Mouse (Mus musculus): ENCODE measurements around the gene Creb3l2.
A peak's percentile ranks its signal among the peaks of the same experiment; 100 is the strongest.
"Not testable (repeated sequence)": the region's sequence is repeated elsewhere in the genome, so short reads cannot be mapped to it uniquely, and the experiment has no call there.

Gene Creb3l2

DNA sequence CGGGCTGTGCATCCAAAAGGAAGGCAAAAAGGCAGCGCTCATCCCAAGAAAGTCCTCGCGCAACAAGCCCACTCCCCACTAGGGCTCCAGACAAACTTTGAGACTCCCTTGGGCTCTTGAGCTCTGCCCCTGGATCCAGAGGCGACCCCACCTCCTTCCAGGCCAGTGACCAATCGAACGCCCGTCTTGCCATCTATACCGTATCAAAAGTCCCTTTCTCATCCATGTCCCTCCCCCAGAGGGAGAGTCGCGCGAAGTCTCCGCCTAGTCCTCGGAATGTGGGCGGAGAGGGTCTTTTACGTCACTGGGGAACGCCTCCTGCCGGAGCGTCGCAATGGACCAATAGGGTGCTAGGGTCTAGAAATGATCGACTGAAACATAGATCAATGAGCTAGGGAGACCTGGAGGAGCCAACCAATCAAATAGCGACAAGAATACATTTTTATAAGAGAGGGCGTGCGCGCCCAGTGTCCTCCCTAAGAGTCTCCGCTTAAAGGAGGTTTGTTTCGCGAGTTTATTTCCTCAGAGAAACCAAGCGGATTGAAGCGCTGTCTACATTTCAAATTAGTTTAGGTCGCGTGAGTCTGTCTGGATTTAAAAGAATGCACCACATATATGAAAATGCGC lies at the start of gene Creb3l2:
Creb3l2 (minus strand) TSS at position 106 of the 627 bp plus-strand sequence.
- DNase-seq = peak; percentile 94 to 96

DNA sequence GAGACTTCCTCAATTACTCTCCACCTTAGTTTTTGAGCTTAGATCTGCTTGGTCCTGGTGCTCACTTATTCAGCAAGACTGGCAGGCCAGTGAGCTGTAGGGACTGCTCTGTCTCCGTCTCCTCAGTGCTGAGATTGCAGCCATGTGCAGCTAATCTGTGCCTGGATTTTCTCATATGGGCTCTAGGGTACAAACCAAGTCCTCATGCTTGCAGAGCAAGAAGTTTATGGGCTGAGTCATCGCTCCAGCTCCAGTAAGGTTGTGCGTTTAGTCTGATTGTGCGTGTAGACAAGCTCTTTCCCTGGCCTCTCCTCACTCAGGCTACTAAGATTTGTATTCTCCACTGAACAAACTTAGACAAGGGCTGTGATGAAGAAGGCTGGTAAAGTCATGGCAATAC lies 44.6 kb upstream of the Creb3l2 start:
- no peak for DNase-seq

- DNase-seq = no peak
Observed at GRCm38 (mm10) chr6:37484588-37485070, 42.7 kb upstream of the Creb3l2 start.

- DNase-seq = no peak
Observed at GRCm38 (mm10) chr6:37483262-37483661, 41.3 kb upstream of the Creb3l2 start.

- DNase-seq = no peak
Observed at GRCm38 (mm10) chr6:37481147-37481546, 39.2 kb upstream of the Creb3l2 start.

GRCm38 (mm10) chr6:37480008-37480407 lies 38.1 kb upstream of the Creb3l2 start:
- no peak for DNase-seq

DNA sequence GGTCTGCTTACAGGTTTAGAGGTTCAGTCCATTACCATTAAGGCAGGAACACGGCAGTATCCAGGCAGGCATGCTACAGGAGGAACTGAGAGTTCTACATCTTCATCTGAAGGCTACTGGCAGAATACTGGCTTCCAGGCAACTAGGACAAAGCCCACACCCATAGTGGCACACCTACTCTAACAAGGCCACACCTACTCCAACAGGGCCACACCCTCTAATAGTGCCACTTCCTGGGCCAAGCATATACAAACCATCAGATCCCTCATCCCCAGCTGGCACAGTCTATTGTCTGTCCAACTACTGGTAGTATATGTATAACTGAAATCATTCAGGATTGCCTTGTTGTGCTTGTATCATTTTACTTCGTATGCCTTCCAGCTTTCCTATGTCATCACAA lies 36.5 kb upstream of the Creb3l2 start:
- DNase-seq = no peak

DNA sequence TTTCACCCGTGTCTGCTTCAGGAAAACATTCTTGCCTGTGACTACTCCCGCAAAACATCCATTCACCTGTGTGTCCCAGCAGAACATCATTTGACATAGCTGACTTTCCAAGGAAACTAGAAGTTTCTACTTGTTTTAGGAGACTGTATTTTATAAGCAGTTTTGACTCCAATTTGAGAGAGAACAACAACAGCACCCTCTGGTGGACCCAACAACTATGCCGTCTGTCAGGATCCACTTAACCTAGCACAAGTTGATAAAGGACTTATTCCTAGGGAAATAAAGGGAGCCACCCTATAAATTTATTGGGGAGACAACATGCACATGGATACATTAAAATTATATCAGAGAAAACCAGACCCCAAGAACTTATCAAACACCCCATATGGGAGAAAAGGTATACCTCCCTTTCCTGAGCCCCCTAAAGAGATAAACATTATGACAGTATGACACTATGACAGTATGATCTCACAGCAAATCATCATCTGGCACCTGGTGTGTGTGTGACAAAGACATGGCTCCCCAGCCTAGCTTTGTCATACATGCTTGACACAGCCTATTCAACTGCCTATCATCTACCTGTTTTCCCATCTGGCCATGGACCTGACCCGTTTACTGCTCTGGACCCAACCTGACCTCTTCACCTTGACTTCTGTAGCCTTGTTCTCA lies 31.9 kb upstream of the Creb3l2 start:
- DNase-seq = peak; percentile 12 to 19

DNA sequence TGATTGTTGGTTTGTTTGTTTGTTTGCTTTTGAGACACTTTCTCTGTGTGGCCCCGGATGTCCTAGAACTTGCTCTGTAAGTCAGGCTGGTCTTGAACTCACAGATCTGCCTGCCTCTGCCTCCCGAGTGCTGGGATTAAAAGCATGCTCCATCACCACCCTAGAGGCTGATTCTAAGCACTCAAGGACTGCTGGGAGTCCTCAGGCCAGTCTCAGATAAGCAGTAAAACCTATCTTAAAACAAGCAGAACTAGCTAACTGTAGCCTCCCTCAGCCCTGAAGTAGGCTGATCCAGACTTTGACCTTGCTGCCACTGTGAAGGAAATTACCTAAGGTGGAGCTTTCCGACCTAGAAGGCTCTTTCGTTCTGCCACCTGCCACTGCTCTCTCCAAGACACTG lies 28.3 kb upstream of the Creb3l2 start:
- no peak for DNase-seq

DNA sequence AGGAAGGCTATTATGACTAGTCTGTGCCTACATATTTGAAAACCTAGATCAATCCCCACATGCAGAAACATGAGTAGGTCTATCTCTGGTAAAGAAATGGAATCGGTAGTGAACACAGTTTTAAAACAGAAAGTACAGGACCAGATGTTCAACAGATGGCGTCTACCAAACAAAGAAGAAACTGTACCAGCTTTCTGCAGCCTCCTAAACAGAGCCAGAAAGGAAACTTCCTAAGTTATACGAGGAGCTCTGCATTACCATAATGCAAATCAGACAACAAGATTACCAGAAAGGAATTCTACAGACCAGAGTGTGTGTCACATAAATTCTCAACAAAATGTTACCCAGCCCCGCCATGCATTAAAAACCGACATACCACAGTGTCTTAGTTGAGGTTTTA lies 23.9 kb upstream of the Creb3l2 start:
- DNase-seq = no peak

DNA sequence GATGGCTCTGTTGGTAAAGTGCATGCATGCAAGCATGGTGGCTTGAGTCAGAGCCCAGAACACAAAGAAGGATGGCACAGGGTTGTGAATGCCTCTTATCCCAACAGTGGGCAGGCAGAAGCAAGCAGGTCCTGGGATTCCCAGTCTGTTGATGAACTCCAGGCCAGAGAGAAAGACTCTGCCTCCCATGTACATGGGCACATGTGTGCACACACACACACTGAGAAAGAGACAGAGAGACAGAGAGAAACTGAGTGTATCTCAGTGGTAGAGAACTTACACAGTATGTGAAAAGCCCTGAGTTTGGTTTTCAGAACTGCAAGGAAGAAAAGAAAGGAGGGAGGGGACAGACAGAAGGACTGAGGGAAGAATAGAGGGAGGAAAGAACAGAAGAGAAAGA lies 23.4 kb upstream of the Creb3l2 start:
- no peak for DNase-seq

DNA sequence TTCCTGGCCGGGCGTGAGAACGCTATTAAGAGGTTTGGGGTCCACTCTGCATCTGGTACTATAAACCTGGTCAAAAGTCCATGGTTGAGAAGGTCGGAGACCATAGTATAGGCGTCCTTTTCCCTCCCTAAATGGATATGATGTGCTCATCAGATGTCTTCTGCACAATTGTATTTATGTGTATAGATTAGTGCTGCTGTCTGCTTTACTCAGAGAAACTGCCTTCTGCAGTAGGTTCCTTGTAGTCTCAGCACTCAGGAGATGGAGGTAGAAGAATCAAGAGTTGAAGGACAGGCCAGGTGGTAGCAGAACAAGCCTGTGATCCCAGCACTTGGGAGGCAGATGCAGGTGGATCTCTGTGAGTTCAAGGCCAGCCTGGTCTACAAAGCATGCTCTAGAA lies 22.6 kb upstream of the Creb3l2 start:
- DNase-seq = no peak

DNA sequence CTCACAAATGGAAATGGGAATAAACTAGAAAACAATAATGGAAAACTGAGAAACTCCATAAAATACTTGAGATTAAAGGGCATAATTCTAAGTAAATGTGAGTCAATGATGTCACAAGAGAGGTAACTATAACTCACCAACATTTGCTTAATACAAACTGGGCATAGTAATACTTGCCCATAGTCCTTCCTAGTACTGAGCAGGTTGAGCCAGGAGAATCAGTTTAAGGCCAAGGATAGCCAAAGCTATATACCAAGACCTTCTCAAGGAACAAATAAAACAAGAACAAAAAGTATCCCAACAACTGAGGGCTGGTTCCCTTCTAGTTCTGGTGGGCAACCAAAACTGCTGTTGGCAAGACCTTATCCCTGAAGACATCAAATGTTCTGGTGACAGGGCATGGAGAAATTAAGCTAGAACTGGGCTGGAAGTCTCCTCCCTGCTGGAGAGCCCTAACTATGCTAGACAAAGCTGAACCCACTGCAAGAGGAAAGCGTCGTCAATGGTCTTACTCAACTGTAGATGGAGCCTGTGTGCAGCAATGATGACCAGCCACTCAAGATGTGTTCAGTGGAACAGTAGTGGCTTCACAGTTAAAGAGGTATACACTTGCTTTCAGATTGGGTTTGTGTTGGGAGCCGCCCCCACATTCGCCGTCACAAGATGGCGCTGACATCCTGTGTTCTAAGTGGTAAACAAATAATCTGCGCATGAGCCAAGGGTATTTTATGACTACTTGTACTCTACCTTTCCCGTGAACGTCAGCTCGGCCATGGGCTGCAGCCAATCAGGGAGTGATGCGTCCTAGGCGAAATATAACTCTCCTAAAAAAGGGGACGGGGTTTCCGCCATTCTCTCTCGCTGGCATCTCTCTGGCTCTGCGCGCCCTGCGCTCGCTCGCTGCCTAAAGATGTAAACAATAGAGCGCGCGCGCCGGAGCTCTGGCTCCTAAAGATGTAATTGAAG lies 21.9 kb upstream of the Creb3l2 start:
- peak; percentile 57 to 66 for DNase-seq

DNA sequence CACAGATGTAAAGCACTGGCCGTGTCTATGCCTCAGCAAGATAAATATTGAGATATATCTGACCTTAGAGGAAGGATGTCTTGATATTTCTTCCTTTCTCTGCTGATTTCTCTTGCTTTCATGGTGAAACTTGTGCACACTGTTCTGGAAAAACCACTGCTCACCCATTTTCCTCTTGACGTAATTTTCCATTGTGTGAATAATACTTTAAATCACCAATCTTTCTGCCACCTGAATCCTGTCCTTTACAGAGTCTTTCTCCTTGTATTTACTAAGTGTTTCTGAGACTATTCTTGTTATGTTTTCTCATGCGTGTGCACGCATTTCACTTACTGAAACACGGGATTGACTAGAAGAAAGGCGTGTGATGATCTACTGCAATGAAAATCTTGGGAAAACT lies 18.7 kb upstream of the Creb3l2 start:
- DNase-seq = no peak

DNA sequence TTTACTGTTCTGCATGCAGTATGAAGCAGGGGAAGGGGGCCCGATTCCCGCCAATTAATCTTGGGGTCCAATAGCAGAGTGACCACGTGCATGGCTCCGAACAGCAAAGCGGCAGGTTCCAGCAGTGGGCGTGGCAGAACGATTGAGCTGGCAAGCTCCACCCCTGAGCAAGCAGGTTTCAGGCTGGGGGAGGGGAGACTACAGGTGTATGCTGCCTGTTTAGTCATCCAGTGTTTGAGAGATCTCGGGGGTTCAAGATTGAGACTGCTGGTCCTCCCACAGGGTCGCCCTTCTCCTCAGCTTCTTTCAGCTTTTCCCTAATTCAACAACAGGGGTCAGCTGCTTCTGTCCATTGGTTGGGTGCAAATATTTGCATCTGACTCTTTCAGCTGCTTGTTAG lies 17.7 kb upstream of the Creb3l2 start:
- DNase-seq = not testable (repeated sequence)

DNA sequence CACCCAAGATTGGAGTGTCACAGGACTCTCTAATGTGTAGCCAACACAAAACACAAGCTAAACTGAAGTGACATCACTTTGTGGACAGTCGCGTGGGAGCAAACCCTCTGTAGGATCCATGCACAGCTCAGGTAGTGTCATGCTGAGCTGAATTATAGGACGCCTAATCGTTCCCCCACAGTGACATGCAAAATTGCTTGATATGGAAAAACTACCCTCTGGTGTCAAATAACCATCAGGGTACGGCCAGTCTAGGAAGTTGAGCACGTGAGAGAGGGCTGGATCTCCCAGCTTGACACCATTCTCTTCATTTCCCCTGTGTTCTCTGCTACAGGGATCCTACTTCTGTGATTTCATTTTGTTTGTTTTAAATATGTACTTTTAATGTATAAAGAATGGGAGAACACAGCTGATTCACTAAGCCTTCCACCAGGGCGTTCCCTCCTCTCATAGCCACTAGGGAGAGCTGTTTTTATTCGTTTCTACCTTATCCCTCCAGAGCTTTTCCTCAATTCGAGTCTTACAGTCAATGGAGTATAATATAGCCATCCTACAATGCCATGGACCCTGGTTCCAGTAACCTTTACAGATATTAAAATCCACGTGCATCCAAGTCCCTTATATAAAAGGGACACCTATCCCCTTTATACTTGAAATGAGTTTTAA lies 16.2 kb upstream of the Creb3l2 start:
- DNase-seq = no peak

DNA sequence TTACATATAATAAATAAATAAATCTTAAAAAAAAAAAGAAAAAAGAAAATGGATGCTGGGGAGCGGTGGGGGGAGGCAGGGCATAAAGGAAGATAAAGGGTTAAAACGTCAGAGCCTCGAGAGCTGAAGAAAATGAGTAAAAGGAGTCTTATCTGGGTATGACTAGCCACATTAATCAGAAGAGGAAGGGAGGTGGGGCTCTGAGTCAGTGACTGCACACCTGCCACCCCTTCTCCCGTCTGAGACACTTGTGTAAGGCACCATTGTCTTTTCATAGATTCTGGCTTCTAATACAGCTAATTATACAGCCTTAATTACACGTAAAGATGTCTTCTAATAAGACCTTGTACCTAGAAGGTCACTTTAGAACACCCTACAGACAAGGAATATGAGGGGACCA lies 13.6 kb upstream of the Creb3l2 start:
- DNase-seq = no peak

DNA sequence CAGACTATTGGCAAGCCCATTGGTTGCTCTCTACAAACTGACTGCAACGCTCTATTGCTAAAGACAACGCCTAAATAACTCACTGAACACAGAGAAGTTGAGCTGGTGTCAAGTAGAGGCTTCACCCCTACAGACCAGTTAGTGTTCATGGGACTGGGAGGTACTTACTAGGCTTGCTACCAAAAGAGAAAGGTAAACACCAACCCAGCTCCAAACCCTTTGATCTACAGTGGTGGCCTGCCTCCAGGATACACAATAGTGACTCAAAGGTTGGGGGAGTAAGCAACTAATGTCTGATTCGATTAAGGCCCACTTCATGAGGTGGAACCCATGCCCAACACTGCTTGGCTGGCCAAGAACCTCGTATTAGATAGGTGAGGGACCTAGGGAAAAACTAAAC lies 11.1 kb upstream of the Creb3l2 start:
- no peak for DNase-seq

DNA sequence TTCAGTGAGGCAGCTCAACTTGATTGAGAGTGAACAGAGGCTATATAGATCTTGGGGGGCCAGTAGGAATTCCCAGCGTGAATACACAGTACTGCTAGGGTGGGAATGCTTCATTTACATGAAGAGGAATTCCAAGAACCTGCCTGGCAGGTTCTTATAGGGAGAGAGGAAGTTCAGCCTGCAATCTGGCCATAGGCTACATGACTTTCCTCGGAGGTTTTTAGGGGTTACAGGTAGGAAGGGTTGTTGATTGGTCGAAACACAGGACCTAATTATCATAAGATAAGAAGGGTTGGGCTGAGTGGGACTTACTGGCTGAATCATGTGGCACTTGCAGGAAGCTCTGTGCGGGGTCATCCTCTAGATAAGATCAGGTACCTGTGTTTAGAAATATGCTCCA lies 9.7 kb upstream of the Creb3l2 start:
- DNase-seq = no peak

- peak; percentile 84 to 85 for DNase-seq
Observed at GRCm38 (mm10) chr6:37447704-37448466, 5.9 kb upstream of the Creb3l2 start.

DNA sequence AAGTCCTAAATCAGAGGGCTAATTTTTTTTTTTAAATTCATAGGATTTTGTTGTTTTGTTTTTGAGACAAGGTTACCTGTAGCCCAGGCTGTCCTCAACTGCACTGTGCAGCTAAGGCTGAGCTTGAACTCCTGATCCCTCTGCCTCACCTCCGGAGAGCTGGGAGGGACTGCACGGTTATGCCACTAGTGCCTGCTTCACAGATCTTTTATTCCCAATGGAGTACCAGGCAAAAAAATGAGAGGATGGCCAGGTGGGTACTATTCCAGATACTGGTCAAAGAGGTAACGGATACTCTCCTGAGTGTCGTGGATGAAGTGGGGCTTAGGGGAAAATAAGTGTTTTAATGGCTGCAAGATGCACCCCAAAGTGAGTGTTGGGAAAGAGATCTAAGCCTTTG lies 835 bp upstream of the Creb3l2 start:
- DNase-seq = peak; percentile 21 to 27
